Comparison of ENCODE assay signal across 16 mouse cellular contexts in genomic region chr7:44683656-44684055, GRCm38 (mm10). TPM values are rescaled to one million over a fixed set of nuclear protein-coding genes. Genes with fewer than 3 reads are reported as not detected.
DNase-seq lines count a peak whose midpoint lies in the region; ATAC-seq lines count a peak whose summit lies in the region.
"Had no signal": no experiment of that assay in that cellular context is flagged by ENCODE, and none has a peak within 500 bp of the region (broad histone marks: within the 10 kb centered on the region; RNA-seq: fewer than 3 reads in every experiment).

No protein-coding gene starts in this region.

- no peak for ATAC-seq in cerebellum, adult (ENCODE audit: insufficient number of reproducible peaks, low FRiP score, low TSS enrichment)
- ATAC-seq: forebrain, postnatal 0 days had no signal

- H3K27ac ChIP-seq in heart, embryonic 10.5 days = no peak overlapping the region
- H3K27ac ChIP-seq: embryonic facial prominence, embryonic 15.5 days; layer of hippocampus, adult 2 months; limb, embryonic 10.5 days had no signal

- H3K27me3 ChIP-seq in heart, embryonic 10.5 days (ENCODE audit: insufficient read depth, poor library complexity, severe bottlenecking) = peaks cover 5% of the 10 kb centered on the region; the same call in 1 of the 2 replicates
- H3K27me3 ChIP-seq: embryonic facial prominence, embryonic 15.5 days had no signal

- no peaks in the 10 kb centered on the region for H3K36me3 ChIP-seq in heart, embryonic 10.5 days
- H3K36me3 ChIP-seq: embryonic facial prominence, embryonic 15.5 days; limb, embryonic 10.5 days had no signal

- 84% methylated on average over 8 of the region's 8 CpGs for WGBS in heart, embryonic 10.5 days

- no peaks in the 10 kb centered on the region for H3K9me3 ChIP-seq in heart, embryonic 10.5 days
- H3K9me3 ChIP-seq: embryonic facial prominence, embryonic 15.5 days; limb, embryonic 10.5 days had no signal

- no peak overlapping the region for H3K4me3 ChIP-seq in heart, embryonic 10.5 days
- H3K4me3 ChIP-seq: embryonic facial prominence, embryonic 15.5 days; layer of hippocampus, adult 2 months; limb, embryonic 10.5 days had no signal

- intact Hi-C loops in heart, postnatal 25 days (cut with DNase I) = no loop called here

- no peaks in the 10 kb centered on the region; the same call in 1 of the 2 replicates for H3K4me1 ChIP-seq in heart, embryonic 10.5 days
- H3K4me1 ChIP-seq: embryonic facial prominence, embryonic 15.5 days; limb, embryonic 10.5 days had no signal

- peak; percentile 96 for DNase-seq in heart, adult 11 months
- DNase-seq in heart, embryonic 10.5 days (ENCODE audit: low spot score) = no peak
- DNase-seq in heart, postnatal 25 days (ENCODE audit: low spot score) = peak; percentile 26
- DNase-seq in kidney, postnatal 4 days = peak; percentile 20 to 52
- peak; percentile 65 to 88 for DNase-seq in lung, postnatal 4 days
- no peak for DNase-seq in thymus, postnatal 14 days
- no peak for DNase-seq in ovary, adult 18-20 months (ENCODE audit: low spot score)
- DNase-seq: cerebellum, postnatal 36 days; forebrain, postnatal 0 days; retina, postnatal 1 day had no signal

RNA-seq across cellular contexts. Expression of gene Myh14, which starts 13.0 kb away (rescaled TPM):
- 0.68 and 2.4 TPM in 2 replicates for polyA plus RNA-seq in heart, embryonic 10.5 days (2016; fragmentation: Nextera tagmentation; extraction: Ambion mirVana)
- 10 to 100 TPM; 72.2 to 80.8 TPM for total RNA-seq in heart, postnatal 25 days (2021)
- total RNA-seq: megakaryocyte-erythroid progenitor cell, adult 5-6 weeks had no signal

RNA-seq across cellular contexts. Expression of gene Izumo2, which starts 24.9 kb away (rescaled TPM):
- polyA plus RNA-seq in heart, embryonic 10.5 days (2016; fragmentation: Nextera tagmentation; extraction: Ambion mirVana) = not detected in 2 replicates
- not detected for total RNA-seq in heart, postnatal 25 days (2021)
- total RNA-seq: forebrain, postnatal 0 days; hematopoietic stem cell, adult 5-6 weeks; layer of hippocampus, adult 2 months; megakaryocyte-erythroid progenitor cell, adult 5-6 weeks had no signal
- polyA plus RNA-seq: embryonic facial prominence, embryonic 15.5 days; forebrain, postnatal 0 days; limb, embryonic 10.5 days had no signal

Comparison
In these comparisons a context has a peak if more than half of its experiments do, and no peak if none do; other contexts are left out.
1. DNase-seq: peak in heart, adult 11 months (single experiment), heart, postnatal 25 days (single experiment), kidney, postnatal 4 days (2 of 2) and lung, postnatal 4 days (2 of 2); none in heart, embryonic 10.5 days (single experiment), thymus, postnatal 14 days (single experiment) and ovary, adult 18-20 months (single experiment).